Mouse (Mus musculus): ENCODE results near the gene Rpgrip1l.

The Rpgrip1l gene

DNA sequence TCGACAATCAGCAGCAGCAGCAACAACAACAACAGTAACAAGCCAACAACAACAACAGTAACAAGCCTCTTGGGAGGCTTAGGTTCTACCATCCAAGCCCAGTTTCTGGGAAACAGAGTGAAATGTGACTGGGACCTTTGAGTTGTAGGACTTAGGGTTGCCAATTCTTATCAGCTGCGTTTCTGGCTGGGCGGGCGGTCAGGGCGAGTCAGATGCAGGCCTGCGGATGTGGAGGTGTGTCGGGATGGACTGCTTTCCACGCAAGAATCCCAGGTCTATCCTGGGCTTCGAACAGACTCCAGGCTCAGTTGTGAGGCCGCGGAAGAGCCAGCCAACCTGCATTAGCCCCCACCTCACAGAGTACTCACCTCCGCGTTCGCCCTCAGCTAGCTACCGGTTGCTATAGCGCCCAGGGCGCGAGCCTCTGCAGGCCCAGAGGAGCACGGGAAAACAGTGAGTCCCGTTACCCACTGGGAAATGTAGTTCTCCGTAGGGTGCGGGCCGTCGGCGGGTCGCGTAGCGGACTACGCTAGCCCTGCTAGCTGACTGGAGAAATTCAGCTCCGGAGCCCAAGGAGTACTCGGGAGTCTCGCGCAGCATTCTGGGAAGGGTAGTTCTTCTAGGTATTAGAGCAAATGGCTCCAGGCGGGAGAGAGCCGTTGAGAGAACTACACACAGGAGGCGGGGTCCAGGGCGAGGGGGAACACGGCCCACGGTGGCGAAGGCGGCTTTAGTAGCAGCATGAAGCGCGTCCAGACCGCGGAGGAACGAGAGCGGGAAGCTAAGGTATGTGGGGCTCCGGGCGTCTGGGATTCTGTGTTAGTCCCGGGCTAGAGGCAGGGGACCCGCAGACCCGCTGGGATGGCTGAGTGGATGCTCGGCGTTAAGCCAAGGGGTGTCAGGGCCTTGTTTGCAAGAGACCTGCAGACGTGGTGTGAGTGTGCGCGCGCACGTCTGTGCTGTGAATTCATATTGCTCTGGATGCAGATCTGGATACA lies at the start of gene Rpgrip1l, which contains the start of gene Fto:
Rpgrip1l (minus strand) TSS at position 428 of the 998 bp plus-strand sequence.
Fto (plus strand) TSS at position 691 of the 998 bp plus-strand sequence.
- peak; percentile 97 to 99 for DNase-seq

DNA sequence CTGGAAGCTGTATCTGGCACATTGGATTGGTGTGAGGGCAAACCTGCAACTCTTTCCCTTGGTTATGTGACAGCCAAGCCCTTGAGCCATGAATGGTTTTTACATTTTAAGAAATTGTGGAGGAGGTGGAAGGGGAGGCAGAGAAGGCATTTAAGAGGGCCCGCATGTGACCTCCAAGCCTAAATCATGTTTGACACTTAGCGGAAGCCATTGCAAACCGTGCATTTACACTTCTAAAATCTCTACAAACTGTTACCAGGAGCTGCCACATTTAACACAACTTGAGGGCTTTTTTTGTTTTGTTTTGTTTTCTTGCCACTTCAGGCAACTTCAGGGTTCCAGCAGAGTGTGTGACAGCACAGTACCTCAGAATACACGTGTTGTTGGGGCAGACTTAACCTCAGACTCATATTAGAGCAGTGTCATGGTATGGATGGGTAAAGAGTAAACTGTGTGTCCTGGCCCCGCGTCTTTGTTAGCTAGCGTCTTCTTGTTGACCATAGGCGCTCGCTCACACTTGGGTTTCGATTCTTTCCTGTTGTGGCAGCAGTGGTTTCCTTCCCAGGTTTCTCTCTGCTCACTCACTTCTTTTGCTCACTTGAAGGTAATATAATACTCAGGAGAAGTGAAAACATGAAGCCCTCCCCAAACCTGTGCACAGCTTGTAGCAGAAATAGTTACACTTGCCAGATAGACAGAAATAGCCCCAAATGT lies 47.7 kb upstream of the Rpgrip1l start:
- DNase-seq: no peak

DNA sequence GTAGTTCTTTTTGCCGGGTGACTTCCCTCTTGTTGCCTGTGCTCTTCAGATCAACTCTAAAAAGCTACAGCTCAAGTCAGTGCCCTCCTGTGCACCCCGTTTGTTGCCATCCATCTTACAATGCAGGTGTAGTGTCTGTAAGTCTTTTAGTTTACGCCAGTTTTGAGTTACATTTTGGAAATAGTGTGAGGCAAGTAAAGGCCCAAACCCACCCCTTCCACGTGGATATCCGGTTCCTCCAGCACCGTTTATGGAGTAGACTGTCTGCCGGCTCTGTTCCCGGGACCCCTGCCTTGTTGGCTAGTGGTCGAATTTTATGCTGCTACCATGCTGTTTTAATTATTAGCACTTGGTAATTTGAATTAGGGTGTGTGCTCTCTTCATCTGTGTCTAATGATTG lies 46.4 kb upstream of the Rpgrip1l start:
- no peak for DNase-seq

DNA sequence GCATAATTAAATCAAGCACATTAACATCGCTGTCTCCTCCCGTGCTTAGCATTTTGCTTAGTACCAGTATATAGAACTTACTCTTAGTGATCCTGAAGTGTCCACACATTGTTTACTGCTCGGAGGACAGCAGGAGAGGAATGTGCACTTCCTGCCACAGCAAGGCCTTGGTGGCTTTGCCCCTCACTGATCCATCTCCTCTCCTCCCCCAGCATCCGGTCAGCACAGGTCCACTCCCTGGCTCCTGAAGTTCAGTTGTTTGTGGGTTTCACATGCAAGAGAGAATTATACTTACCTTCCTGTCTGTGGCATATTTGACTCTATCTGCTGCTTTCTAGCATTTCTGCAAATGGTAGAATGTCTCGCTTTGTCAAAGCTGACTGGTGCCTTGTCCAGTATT lies 45.0 kb upstream of the Rpgrip1l start:
- no peak for DNase-seq

DNA sequence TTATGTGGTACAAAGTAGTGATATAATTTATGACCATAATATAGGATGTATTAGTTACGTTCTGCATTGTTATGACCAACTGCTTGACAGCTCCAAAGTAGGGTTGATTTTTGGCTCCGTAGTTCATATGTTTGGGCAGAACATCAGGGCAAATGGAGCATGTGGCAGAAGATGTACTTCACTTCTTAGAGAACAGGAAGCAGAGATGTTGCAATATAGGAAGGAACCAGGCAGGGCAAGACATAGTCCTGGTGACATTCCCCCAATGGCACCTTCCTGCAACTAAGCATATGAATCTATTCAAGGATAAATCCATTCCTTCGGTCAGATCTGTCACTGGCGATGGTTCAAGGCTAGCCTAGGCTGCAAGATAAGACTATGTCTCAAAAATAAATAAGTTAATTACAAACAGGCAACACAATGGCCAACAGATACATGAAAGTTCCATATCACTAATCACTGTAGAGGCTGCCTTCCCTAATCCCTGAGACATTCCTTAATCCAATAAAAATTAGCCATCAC lies 44.5 kb upstream of the Rpgrip1l start:
- no peak for DNase-seq

DNA sequence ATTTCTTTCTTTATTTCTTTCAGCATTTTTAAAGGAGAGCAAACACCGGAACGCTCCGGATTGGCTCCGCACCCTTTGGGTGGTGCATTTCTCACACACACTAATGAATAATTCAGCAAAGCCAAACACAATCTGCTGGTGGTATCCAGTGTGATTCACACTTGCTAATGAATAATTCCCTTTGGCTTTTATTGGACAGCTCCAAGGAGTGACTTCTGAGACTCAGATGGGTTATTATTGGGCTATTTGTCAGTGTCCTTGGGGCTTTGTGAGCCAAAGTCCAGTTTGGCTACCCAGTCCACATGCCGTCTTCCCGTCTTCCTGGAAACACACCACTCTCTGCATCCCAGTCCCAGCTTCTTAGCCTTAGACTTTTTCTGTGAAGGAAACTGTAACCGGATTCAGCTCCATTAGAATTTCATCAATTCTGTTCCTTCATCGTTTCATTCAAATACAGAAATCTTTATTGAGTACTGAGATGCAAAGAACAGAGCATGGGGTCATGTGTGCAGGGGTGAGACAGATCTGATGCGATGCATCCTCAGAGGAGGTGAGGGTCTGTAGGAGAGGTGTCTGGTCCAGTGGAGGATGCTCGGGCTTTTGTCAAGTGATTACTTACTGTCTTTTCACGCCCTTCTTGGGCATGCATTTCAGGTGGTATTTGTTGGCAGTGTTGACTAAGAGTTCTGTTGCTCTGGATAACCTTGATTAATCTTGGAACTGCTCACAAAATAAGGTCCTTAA lies 43.1 kb upstream of the Rpgrip1l start:
- no peak for DNase-seq

DNA sequence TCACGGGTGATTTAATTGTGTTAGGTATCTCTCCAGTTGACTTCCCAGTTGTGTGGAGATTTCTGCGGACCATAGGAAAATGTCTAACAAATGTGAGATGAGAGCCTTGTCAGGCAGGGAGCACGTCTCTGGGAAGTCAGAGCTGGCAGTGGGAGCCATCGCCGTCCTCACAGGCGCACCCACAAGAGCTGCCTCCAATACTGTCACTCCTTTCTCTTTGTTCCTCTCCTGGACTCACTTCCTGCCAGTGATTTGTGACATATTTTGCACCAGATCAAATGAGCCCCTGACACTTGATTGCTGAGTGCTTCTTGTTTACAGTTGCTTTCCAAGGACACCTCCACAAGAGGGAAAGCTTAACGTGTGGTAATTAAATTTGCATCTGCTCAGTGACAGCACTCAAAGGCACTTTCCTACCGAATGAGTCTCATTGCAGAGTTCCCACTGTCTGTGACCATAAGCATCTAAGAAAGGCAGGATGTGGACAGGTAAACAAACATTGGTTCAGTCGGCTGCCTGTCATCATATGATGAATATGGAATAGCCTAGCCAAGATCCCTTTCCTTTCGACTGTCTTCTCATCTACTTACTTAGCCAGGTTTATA lies 42.3 kb upstream of the Rpgrip1l start:
- DNase-seq: no peak

DNA sequence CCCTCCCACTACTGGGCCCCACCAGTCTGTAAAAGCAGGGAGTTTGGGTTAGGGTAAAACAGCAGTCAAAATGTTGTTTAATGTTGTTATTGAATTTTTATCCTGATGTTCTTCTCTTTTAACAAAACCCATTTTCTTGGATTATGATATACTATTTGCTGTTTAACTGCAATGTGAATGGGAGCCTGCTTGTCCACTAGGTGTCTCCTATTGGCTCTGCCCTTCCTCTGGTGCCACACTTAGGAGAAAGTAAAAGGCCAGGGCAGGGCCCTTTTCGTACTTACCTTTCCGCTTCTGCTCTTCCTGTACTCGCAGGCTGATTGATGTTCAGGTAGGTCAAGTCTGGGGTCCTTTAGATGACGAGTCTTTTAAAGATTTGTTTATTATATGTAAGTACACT lies 40.8 kb upstream of the Rpgrip1l start:
- DNase-seq: no peak

DNA sequence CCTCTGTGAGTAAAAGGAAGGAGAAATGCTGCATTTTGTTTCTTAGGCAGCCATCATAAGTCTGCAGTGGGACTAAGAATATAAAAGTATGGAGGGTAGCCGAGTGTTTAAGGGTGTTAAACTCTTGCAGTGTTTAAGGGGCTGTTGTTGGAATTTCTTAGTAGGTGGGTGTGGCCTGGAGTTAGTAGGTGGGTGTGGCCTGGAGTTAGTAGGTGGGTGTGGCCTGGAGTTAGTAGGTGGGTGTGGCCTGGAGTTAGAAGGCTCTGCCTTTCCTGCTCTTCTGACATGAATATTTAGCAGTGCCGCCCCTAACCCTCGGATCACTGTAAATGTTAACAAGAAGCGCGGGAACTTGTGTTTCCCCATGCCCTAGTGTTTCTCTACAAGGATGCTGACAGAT lies 40.0 kb upstream of the Rpgrip1l start:
- DNase-seq: no peak

DNA sequence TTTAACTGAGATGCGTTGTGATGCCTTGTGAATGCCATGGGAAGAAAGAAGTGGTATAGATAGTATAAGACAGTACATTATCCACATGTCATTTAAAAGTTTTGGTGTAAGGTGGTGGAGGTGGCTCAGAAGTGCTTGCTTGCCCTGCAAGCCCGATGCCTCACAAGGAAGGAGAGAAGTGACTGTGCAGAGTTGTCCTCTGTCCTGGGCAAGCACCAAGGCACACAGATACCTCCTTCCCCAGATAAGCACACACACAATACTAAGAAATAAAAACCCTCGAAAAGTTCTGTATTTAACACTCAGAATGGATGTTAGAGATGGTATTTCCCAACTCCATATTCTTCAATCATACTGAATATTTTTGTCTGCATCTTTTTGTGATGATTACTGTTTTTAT lies 39.5 kb upstream of the Rpgrip1l start:
- DNase-seq: no peak

DNA sequence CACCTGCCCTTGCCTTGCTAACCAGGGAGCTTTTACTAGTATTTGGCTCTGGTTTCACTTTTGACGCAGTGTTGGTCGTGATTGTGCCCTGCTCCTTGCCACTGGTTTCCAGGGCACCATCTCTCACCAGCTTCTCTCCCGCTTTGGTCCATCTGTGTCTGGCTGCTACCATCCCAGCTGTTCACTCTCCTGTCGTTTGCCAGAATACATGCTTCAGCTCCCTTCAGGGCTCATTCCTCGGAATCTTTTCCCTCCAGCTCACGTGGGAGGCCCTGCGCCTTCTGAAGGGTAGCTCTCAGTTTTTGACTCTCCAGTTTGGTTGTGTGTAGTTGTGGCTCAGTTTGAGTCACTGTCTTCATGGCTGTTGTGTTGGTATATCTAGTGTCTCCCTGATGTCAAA lies 37.6 kb upstream of the Rpgrip1l start:
- DNase-seq: peak; percentile 53 to 56

DNA sequence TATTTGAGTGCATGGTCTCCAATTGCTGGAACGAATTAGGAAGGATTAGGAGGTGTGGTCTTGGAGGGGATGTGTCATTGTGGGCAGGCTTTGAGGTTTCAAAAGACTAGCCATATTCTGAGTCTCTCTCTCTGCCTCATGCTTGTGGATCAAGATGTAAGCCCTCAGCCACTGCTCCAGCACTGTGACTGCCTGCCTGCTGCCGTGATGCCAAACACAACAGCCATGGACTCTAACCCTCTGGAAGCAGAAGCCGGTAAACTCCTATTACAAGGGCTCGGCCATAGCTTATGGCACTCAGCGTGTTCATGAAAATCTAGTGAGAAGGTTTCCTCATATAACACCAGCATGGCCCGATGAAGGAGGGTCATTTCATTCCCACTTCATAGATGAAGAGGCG lies 36.8 kb upstream of the Rpgrip1l start:
- DNase-seq: no peak

DNA sequence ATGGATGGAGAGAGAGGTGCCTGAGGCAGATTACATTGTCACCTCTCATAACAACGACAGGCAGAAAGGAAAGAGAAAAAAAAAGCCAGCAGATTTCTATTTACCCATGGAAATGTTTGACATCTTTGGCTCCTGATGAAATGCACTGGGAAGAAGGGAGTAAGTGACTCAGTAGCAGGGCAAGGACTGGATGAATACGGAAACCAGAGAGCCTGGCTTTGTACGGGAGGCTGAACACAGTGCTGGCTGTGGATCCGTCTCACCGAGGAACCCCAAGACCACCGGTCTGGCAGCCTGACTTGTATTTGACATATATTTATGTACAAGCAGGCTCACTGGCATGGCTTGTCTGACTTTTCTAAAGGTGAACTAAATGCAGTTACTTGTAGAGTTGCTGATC lies 34.5 kb upstream of the Rpgrip1l start:
- DNase-seq: no peak

DNA sequence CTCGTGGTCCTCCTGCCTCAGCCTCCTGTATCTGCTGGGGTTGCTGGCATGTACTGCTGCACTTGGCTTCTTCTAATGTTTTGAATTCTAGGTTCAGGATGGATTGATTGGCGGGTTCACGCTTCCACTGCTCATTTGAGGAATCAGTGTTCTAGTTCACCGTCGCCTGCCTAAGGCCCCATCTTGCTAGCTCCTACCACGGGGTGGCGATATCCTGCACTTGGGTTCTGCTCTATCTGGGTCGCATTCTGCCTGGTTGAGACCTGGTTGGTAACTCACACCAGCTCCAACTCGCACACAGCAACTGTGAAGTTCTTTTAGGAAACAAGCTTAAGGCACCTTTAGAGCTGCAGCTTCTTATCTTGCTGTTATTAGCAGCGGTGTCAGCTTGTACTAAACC lies 34.1 kb upstream of the Rpgrip1l start:
- no peak for DNase-seq

DNA sequence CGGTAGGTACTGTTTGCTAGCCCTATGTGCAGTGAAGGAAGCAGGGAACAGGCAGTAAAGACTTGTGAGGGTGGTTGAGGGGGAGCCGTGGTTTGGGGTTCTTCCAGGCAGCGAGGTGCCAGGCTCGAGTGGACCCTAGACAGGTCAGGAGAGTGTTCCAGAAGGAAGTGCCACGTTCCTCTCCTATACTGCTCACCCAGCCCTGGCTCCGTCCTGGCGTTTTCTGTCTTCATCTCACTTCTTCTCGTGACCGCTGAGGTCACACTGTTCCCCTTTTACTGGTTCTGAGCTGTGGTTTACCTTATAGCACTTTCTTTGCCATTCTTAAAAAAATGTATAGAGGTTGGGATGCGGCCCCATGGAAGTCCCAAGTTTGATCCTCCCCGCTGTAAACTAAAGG lies 31.6 kb upstream of the Rpgrip1l start:
- DNase-seq: no peak

DNA sequence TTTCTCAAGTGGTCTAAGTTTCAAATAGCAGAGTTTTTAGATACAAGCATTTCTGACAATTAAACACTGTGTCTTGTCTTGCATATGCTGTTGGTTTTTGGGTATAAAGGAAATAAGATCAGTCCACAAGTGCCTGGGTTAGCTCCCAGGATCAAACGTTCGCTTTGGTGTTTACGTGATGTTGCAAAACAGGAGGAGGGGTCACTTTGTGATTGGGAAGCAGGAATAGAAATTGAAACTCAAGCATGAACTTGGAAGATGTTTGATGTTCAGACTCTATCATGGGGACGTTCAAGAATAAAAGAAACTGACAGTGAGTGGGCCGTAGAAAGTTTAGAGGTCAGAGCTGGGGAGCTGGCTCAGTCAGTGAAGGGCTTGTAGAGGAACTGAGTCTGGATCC lies 29.7 kb upstream of the Rpgrip1l start:
- DNase-seq: no peak

DNA sequence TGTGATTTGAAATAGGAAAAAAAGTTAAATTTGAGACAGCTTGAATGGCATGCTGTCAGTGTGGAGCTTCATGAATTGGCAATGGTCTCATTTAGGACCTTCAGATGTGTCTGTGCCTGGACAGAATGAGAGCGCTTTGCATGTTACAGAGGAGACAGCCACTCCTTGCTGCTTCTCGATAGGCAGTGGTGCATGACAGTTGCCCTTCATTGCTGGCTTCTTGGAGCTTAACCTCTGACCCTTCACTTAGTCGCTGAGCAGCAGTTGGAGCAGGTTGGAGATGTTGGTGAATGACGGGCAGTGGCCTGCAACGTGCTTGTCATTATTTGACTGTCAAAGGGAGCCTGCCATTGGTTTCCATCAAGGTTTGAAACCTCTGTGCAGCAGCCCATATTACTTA lies 29.1 kb upstream of the Rpgrip1l start:
- DNase-seq: no peak

DNA sequence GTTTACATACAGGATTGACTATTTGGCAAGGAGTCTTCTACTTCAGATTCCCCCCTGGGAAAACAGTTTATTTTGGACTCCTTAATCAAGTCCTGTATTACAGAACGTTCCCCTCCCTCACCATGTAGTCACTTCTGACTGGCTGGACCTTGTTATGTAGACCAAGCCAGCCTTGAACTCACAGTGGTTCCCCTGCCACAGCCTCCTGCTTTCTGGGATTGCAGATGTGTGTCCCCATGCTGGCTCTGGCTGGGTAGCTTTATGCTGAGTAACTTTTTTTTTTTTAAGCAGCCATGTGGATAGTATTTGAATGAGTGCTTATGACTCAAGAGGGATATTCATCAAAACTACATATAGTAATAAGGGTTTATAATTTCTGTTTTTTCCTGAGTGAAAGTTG lies 27.7 kb upstream of the Rpgrip1l start:
- no peak for DNase-seq

DNA sequence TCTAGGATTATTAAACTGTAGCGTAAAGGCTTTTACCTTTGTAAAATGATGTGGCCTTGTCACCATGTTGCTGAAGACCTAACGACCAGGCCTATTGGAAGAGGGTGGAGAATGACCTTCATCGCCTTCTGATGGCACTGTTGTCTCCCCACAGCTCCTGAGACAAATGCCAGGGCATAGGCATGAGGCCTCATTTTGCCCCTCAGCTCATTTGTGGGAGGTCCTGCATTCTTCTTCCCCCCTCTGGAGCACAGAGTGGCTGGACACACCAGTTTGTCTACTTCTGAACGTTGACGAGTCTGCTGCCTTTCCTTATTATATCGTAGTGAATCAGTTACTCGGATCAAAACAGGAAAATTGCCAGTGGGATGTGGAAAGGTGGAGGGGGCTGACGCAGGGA lies 26.6 kb upstream of the Rpgrip1l start:
- DNase-seq: no peak

DNA sequence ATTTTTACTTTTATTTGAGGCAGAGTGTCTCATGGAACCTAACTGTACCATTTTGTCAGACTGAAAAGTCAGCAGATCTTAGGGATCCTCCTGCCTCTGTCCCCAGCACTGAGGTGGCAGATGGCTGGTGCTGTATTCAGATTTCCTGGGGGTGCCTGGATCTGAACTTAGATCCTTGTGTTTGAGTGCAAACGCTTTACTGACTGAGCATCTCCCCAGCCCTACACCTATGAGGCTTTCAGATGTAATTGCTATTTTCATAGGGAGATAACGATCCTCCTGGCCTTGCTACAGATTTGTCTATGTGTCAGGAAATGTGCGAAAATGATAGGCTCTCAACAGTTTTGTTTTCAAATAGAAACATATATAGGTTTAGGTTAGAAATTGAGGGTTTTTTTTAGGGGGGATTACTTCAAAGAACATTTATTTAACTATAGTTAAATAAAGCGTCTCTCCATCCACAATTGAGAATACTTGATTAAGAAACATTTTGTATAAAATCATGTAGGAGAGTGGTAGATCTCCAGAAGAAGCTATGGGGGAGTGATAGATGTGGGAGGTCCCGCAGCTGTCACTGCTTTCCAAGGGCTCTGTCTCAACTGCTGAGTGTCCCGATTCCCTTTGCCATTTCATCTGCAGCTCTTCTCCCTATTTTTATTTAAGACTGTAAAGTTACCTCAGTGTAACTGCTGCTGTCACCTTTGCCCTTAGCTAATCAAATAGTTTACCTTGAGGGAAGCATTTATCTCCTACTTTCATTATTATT lies 25.5 kb upstream of the Rpgrip1l start:
- DNase-seq: no peak

DNA sequence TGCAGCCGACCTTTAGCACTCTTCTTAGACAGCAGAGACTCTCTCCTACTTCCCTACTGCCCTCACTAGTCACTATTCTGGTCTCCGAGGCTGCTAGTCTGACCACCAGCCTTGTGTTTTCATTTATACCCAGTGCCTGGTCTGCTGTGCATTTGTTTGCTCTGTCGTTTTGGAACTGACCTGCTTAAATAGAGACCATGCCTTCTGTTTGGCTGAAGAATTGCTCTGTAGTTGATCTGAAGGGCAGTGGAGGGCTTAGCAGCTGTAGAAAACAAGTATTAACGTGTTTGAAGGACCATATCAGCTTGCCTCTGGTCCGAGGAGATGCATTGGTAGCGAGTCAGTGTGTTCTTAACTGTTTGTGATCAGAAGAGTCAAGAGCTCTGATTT lies 16.4 kb upstream of the Rpgrip1l start:
- DNase-seq: no peak

DNA sequence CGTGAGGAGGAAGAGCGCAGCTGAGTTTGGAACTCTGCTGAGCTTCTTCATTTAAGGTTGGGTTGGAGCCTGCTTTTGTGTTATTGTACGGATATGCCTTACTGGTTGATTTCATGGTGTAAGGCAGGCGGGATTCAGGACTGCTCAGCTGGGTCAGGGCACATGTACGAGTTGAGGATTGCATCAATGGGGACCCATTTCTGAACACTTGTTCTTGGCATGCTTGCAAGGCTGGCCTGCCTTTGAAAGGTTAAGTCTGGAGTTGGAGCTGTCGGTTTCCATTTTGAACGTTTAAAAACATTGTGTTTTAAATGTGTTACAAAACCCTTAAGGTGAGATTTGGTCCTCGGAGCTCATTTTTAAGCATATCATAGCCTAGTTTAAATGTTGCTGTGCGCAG lies 16.0 kb upstream of the Rpgrip1l start:
- no peak for DNase-seq

Data from cerebellum, postnatal 10 days (tissue).